Mouse (Mus musculus): ENCODE data around the gene Tas2r118. TPM values are rescaled to one million over a fixed set of nuclear protein-coding genes. Genes with fewer than 3 reads are reported as not detected.

Gene Tas2r118
- not detected for polyA plus RNA-seq (2014; fragmentation: Illumina TruSeq; extraction: RNeasy Lipid Tissue Mini Kit (QIAGEN cat#74804); ENCODE audit: low replicate concordance)

GRCm38 (mm10) chr6:23969960-23970359 is at the start of gene Tas2r118:
TSS of gene Tas2r118 (minus strand) at chr6:23970060.

Other genes starting within 250 kb of the Tas2r118 start
- 16.7 TPM for gene Cadps2, start 130.6 kb downstream of the Tas2r118 start, polyA plus RNA-seq (2014; fragmentation: Illumina TruSeq; extraction: RNeasy Lipid Tissue Mini Kit (QIAGEN cat#74804); ENCODE audit: low replicate concordance)
- gene Slc13a1, start 198.0 kb upstream of the Tas2r118 start, polyA plus RNA-seq (2014; fragmentation: Illumina TruSeq; extraction: RNeasy Lipid Tissue Mini Kit (QIAGEN cat#74804); ENCODE audit: low replicate concordance) = 291 TPM